Comparison of ENCODE assay signal across 15 mouse cellular contexts in the genomic region with DNA sequence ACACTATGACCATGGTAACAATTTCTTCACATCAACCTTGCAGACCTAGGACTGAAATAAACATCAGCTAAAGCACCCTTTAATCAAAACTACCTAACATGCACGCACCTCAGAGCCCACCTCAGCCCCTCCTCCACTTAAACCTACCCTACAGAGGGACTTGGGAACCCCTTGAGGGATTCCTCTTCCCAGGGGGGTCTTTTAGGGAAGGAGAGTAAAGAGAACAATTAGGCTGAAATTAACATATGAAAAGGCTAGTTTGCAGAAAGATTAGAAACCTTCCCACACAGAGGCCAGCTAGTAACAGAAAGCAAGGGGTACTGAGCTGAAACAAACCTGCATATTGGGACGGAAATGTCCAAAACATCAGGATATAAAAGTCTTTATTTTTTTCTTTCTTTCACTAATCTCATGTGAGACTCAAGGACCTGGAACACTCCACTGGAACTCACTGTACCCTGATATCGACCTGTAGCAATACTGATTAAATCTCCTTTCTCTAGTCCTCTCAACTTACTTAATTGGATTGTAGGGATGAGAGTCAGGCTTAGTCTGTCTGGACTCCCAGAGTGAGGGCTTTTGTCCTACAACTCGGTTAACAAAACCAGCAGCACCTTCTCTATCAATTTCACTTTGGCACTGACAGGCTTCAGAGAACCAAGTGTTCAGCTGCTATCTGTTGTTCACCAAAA.
"Had no signal": no experiment of that assay in that cellular context is flagged by ENCODE, and none has a peak within 500 bp of the region (broad histone marks: within the 10 kb centered on the region; RNA-seq: fewer than 3 reads in every experiment).

No protein-coding gene starts in this region.

- DNase-seq: kidney, adult 8-10 months; kidney, postnatal 25 days; layer of hippocampus, postnatal 36 days; lung, embryonic 14.5 days; lung, postnatal 10 days; lung, postnatal 4 days; right cerebral cortex, adult 18-20 months; thymus, postnatal 25 days had no signal

- H3K36me3 ChIP-seq: limb, embryonic 15.5 days; liver, embryonic 12.5 days; midbrain, embryonic 12.5 days; neural tube, embryonic 12.5 days had no signal

- H3K4me2 ChIP-seq: limb, embryonic 15.5 days; liver, embryonic 12.5 days; lung, embryonic 14.5 days; midbrain, embryonic 12.5 days; neural tube, embryonic 12.5 days had no signal

- H3K4me1 ChIP-seq: limb, embryonic 15.5 days; liver, embryonic 12.5 days had no signal

- H3K27me3 ChIP-seq: limb, embryonic 15.5 days; liver, embryonic 12.5 days; neural tube, embryonic 12.5 days had no signal

- ATAC-seq: intestine, postnatal 0 days; liver, embryonic 12.5 days had no signal

- H3K9me3 ChIP-seq: limb, embryonic 15.5 days; liver, embryonic 12.5 days; midbrain, embryonic 12.5 days; neural tube, embryonic 12.5 days had no signal

- H3K27ac ChIP-seq: limb, embryonic 15.5 days; liver, embryonic 12.5 days; midbrain, embryonic 12.5 days; neural tube, embryonic 12.5 days; stomach, postnatal 0 days had no signal

- H3K9ac ChIP-seq: limb, embryonic 15.5 days; liver, embryonic 12.5 days; lung, embryonic 14.5 days; midbrain, embryonic 12.5 days; neural tube, embryonic 12.5 days had no signal

- H3K4me3 ChIP-seq: limb, embryonic 15.5 days; liver, embryonic 12.5 days; midbrain, embryonic 12.5 days; myocyte; neural tube, embryonic 12.5 days had no signal
